Mouse (Mus musculus): ENCODE results near the gene Gm20425.
"Not testable (repeated sequence)": the region's sequence is repeated elsewhere in the genome, so short reads cannot be mapped to it uniquely, and the experiment has no call there.

The Gm20425 gene

DNA sequence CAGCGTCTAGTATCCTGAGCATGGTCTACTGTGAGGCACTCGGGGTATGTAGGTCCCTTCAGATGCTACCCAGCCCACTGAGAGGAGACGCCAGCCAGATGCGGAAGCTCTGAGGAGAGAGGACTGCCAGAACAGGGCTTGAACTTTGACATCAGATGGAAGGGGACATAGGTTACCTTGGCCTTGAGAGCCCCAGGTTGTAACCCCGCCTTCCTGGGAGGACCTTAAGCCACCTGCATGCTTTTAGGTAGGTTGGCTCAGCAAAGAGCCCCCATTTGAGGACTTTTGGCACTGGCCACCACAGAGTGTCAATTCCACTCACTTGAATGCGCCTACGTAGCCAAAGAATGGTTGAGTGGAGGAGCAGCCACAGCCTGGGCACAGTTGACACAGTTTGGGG lies 5.4 kb downstream of the Gm20425 start:
- in situ Hi-C loops (cut with MboI, MseI), result loop anchor here (5.0 kb wide), 1 partner anchor 68 kb away; no protein-coding TSS in a partner anchor

DNA sequence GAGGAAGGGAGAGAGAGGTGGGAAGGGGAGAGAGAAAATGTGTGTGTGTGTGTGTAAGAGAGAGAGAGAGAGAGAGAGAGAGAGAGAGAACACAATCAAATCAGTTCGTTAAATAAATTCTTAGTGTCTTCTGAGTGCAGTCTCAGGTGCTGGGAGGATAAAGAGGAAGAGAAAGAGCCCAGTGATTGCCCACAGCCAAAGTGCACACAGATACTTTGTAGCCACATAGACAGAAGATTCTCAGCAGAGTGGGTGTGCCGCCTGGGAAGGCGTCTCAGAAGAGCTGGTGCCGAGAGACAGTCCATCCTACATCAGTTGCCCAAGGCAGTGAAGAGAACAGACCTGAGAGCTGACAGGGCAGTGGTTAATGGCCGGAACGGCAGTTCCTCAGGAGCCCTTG lies 15.8 kb downstream of the Gm20425 start:
- in situ Hi-C loops (cut with MboI, MseI), result no loop called here

DNA sequence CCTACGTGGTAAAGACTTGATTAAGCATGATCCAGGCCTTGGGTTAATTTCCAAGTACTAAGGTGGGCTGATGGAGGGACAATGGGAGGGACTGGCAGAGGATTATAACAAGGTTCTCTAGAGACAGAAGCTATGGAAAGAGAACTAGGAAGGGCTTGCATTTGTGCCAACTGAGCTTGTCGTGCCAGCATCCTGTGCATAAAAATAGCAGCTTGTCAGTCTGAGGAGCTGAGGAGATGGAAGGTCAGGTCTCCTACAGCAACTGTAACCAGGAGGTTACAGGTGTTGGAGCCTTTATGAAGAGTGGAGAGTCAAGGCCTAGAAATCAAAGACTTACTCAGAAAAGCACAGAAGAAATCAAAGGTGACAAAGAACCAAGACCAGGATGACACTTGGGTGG lies 16.5 kb downstream of the Gm20425 start:
- in situ Hi-C loops (cut with MboI, MseI), result no loop called here

DNA sequence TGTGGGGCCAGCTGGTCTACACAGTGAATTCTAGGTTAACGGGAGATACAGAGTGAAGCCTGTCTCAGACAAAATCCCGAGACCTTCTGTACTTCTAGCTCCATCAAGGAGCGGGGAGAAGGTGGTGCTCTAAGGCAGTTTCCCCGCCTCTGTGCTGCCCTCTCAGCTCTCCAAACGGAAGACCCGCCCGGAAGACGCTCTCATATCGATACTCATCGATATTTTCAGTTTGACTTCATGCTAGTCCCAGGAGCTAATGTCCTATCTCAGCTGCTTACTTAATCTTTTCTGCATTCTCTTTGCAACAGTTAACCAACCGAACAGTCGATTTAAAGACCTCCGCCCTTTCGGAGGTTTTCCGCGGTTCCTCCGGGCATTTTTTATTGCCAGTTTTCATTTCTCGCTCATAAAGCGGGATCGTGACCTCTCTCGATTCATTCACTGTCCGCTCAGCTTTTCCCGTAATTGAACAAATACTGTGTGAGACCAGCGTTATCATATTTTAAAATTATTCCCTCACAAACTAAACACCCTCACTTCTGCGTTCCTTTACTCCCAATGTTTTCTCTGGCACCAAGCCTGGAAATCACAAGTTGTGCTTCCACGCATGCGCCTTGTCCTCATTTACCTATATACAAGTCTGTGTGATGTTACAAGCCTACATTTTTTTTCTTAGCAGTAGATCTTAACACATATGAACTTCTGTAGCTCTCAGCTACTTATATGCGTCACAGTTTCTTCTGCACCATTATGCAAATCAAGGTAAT lies 17.3 kb downstream of the Gm20425 start:
- in situ Hi-C loops (cut with MboI, MseI), result no loop called here

DNA sequence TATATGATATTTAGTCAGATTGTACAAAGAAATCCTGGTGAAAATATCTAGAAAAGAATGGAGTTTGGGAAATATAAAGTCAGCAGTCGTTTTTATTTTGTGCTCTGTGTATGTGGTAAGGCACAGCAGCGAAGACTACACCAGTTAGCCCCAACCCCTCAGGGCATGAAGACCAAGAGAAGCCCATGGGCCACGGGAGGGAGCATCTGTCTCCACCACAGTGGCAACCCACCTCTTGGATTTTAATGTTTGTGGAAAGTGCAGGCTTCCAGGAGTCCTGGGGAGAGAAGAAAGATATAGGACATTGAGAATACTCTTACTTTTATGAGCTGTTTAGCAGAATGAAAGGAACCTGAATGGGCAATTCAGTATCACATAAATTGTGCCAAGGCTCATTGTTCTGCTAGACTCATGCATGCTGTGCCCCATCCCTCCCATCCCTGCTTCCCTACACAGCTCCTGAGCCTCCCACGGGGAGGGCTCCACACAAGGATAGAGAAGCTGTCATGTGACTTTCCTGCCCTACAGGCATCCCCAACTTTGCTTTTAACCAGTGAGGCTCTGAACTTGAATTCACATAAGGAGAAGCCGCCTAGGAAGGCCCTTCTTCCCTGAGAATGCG lies 21.2 kb downstream of the Gm20425 start:
- in situ Hi-C loops (cut with MboI, MseI), result loop anchor here (10.0 kb wide), 1 partner anchor 96 kb away; the partner anchor contains the start of genes 1300017J02Rik and Topbp1

DNA sequence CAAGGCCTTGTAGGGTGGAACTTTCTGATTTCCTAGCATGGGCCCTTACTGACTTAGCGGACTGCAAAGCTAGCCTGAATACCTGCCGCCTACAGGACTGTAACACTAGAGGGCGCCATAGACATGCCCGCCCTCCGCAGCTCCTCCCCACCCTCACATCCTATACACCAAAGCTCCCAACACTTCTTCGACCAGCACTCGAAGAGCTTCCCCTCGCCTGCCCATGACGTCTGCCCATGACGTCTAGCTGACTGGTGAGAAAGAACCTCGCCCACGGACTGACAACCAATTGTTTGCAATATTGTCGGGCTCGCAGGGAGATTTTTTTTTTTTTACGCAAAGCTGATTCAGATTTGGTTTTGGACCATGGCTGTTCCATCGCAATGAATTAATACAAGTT lies 22.3 kb downstream of the Gm20425 start:
- in situ Hi-C loops (cut with MboI, MseI), result loop anchor here (10.0 kb wide), 1 partner anchor 97 kb away; the partner anchor contains the start of genes 1300017J02Rik and Topbp1

DNA sequence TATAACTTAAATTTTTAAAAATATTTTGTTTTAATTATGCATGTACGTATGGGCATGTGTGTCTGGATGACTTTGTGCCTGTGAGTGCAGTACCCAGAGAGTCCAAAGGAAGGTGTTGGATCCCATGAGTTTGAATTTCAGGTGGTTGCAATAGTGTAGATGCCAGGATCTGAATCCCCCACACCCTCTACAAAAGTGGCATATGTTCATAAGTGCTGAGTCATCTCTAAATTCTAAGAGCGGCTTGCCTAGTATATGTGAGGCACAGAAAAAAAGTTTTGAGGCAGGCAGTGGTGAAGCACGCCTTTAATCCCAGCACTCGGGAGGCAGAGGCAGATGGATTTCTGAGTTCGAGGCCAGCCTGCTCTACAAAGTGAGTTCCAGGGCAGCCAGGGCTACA lies 24.3 kb downstream of the Gm20425 start:
- in situ Hi-C loops (cut with MboI, MseI), result loop anchor here (10.0 kb wide), 1 partner anchor 99 kb away; the partner anchor contains the start of genes 1300017J02Rik and Topbp1

DNA sequence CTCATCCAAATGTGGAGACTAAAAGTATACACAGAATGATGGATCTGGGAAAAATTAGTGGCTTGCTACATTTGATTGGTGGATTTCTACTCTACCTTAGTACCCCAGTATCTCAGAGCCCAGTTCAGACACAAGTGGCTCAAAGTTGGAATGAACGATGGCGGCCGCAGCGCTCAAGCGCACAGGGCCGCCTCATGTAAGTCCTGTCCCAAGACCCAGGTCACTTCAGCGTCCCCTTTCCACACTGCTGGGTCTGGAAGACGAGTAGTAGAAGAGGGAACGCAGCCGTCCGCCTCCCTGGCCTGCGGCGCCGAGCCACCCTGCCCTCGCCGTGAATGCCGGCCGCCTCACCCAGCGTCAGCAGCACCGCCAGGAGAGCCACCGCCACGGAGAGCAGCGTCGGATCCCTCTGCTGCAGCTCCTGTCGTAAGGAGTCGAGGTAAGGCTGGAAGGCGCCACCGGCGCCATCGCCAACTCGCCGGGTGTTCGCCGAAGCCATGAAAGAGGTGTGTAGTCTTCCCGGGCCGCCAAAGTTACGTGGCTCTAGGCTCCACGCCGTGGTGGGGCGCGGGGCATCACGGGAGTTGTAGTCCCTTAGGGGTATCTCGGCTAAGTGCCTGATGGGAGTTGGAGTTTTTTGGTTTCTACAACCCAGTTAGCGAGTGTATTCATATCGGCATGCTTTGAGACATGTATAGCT lies 28.4 kb downstream of the Gm20425 start, which contains the start of gene Srprb:
Srprb (minus strand) TSS at position 577 of the 700 bp plus-strand sequence.
- in situ Hi-C loops (cut with MboI, MseI), result loop anchor here (5.0 to 10.0 kb wide), 2 partner anchors 89 to 103 kb away; partner anchors contain the start of genes 1300017J02Rik, Rab6b and Topbp1

DNA sequence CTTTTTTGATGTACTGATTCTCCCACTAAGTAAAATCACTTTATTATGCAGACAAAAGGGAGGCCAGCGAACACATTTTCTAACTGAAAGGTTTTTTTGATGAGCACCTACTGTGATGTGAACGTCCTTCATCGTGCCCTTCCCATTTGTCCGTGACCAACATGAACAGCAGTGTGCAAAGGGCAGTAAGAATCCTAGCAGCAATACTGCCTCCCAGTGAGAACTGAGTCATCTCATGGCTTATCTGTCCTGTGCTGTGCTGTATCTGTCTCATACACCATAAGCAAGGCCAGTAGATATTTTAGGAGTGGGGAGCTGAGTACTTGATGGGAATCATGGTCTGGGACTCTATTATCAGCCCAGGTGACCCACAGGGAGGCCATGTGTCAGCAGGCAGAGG lies 41.7 kb downstream of the Gm20425 start:
- in situ Hi-C loops (cut with MboI, MseI), result no loop called here

DNA sequence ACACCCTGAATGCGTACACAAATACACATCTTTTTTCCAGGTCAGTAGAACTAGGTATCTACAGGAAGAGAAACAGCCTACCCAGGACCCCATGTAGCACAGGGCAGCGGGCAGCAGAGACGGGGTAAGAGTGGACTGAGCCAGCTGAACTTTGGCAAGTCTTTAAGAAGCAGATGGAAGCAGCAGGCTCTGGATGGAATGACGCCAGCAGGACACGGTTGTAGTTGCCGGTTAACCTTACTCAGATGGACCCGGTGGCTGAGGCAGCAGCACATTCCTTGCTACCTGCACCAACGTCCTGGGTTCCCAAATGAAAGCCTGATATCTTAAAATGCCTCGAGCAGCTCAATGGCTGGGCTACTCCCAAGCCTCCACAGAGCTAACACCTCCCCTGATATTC lies 43.4 kb downstream of the Gm20425 start:
- in situ Hi-C loops (cut with MboI, MseI), result no loop called here

DNA sequence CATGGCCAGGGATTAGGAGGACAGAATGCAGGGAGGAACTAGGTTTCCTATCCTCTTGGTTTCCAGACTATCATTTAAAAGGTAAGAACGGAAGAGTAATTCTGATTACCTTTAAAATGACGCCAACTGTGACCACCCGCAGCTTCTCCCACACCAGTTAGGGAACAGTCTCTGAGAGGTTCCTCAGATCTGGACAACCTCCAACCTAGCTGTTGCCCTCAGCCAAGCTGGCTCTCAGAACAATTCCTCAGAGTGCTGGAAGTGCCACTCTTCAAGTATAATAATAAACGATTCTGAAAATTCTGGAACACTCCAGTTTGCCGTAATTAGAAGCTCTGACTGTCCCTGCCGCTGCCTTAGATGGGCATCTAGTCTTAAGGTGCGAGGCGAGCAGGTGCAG lies 44.2 kb downstream of the Gm20425 start:
- in situ Hi-C loops (cut with MboI, MseI), result no loop called here

DNA sequence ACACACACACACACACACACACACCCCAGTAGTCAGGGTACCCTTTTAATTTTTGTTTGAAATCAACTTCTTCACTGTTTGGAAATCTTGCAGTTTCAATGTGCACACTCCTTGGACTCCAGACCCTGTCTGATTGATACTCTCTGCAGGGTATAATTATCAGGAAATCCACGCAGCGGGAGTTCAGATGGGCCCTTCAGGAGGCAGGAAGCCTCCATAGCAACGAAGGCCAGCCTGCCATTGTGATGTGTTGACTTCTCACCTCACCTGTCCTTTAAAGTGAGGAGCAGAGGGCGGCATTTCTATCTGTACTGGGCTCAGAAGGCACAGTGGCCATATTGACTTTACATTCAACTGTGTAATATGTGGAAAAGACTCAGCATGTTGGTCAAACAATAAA lies 45.3 kb downstream of the Gm20425 start:
- in situ Hi-C loops (cut with MboI, MseI), result no loop called here

DNA sequence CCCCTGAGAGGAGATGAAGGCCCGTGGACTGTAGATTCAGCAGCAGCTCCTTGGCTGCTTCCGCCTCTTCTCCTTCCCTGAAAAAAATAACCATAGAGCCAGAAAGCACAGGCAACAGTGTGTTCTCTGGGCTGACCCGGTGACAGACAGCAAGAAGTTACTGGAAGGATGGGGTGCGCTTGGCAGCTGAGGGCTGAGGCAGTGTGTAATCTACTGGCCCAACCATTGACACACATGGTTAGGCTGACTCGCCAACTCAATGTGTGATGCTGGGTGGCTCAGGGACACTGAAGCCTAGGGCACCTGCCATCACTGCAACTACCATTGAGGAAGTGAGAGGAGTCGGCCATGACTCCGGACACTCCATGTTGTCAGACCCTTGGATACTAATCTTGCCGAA lies 48.2 kb downstream of the Gm20425 start:
- in situ Hi-C loops (cut with MboI, MseI), result no loop called here

DNA sequence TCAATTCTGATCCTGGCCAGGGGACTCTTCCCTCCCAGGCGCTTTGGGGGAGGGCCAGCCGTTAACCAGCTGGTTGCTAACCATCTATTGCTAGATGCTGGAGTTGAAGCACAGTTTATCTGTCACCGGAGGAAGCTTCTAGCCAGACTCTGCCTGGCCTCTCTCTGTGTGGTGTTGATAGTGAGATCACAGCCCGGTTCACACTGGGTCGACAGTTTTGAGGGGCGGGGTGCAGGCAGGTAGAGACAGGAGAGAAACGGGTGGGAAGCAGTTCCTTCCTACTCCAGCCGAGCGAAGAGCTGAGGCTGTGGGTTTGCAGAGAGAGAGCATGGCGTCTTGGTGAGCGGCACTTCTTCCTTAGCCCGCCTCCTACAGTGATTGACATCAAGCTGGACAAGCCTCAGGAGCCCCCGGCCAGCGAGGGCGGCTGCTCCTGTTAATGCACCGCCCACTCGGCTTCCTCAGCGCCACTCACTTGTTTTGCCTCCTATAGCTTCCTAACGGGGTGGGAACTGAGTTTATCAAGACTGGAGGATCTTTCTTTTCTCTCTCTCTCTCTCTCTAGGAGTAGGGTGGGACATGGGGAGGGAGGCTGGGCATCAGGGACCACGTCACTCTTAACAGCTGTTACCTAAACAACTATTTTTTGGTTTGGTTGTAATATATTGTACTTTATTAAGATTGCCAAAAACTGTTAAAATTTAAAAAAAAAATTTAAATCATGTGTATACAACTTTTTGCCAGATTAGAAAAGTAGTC lies 49.1 kb downstream of the Gm20425 start:
- in situ Hi-C loops (cut with MboI, MseI), result no loop called here

DNA sequence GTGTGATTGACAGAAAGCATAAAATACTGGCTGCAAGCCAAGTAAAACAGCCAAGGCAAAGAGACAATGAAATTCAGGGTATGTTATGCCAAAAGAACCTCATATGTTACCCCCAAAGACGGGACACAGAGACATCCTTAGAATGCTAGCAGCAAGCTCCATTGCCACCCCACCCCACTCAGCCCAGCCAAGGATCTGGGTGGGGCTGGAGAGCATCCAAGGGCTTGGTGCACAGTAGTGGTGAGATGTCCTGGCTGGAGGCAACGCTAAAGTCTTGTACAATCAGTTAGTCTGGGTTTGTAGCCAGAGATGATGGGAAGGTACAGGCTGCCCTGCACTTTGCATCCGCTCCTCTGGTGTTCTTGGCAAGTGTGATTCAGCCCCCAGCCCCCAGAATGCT lies 49.8 kb downstream of the Gm20425 start:
- in situ Hi-C loops (cut with MboI, MseI), result no loop called here

DNA sequence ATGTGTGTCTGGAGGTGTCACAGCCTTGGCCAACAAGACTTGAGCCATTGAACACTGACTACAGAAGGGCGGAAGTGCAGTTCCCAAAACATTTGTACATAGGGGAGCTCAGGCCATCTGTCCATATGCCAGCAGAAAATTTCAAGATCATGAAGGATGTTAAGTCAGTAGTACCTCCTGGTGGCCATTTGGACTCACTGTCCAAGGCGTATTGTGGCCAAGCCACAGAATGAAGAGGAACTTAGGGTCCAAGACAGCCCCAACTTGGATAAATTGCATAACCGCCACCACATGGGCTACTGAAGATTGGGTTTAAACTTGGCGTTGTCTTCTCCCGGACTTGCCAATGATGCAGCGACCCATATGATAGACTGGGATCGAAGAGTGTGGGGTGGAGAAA lies 54.4 kb downstream of the Gm20425 start:
- in situ Hi-C loops (cut with MboI, MseI), result no loop called here

DNA sequence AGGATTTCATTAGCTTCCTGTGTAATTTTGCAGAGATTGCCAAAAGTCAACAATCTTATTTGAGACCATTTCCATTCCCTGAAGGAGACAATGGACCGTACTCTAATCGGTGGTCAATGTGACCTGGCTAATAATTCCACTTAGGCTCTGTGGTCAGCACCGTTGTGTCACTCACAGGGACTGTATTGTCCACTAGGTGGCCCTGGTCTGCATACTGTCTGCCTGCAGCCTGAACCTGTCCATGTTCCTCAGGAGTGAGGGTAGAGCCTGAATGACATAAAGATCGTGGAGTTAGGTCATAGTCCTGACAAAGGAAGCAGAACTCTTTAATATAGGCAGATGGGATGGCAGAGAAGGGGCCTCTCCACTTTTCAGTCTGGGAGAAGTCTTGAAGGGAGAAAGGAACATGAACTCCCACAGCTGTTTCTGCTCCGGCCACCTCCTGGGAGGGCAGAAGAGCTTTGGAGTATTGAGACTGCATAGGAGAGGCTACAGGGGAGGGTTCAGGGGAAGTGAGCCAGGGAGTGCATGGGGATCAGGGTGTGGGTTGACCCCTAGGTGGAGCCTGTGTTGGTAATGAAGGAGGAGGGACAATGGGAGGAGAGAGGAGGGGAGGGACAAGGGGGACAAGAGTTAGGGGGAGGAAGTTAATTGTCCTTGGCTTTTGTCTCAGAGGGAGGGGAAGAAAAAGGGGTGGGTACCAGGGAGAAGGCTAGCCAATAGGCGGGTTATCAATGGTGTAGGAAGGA lies 55.2 kb downstream of the Gm20425 start:
- in situ Hi-C loops (cut with MboI, MseI), result no loop called here

DNA sequence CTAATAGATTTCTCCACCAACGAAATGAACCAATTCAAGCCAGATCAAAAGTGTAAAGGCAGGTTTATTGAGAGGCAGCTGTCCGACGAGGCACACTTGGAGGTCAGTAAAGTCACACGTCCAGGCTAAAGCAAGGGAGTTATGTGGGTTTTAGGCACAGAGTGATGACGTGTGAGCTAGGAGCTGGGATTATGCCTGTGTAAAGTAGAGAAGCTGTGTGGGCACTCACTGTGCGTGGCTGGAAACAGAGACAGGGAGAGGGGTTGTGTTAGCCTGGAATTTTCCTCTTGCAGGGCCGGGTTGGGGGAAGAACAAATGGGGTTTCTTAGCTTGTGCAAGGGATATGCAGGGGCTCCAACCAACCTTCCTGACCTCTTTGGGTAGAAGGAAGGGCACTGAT lies 61.3 kb downstream of the Gm20425 start:
- in situ Hi-C loops (cut with MboI, MseI), result no loop called here

DNA sequence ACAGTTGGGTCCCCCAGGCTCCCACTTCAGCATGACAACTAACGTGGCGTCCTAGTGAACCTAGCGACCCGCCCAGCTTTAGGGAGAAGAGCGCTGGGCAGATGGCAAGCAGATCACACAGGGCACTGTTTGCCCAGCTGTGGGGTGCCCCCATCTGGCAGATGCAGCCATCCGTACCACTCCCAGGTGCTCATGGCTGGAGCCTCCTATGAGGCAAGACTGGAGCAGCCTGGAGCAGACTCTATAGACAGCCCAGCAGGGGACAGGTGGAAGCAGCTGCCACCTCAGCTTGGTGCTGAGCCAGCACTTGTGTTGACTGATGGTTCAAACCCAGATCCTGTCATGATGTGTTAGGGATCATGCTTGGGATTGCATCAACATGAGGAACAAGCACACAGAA lies 62.1 kb downstream of the Gm20425 start:
- in situ Hi-C loops (cut with MboI, MseI), result no loop called here

DNA sequence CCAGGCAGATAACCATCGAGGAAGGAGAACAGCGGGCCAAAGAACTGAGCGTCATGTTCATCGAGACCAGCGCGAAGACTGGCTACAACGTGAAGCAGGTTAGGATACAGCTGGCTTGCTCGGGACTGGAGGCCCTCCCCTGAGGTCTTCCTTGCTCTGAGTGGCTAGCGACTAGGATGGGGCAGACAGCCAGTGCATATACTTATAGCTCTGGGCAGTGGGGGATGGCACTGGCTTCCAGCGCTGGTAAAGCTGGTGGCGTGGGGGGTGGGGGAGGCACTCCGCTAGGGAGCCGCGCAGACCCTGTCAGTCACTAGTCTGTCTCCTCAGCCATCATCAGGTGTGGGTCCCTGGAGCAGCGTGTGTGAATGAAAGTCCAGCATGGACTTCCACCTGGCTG lies 66.3 kb downstream of the Gm20425 start:
- in situ Hi-C loops (cut with MboI, MseI), result no loop called here

DNA sequence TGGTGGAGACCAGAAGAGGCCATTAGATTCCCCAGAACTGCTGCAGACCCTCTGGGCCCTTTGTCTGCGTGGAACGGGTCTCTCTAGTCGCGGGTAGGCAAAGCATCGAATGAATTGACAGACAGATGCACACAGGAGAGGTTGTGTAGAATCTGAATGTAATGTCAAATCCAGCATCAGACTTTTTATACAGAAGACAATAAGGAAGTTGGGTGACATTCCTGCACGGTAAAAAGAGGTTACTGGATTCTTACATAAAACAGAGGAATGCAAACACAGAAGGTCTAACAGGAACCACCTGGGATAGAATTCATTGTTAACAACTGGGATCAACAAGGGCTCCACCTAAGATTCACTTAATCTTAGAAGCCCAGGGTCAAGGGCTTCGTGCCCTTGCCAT lies 74.9 kb downstream of the Gm20425 start:
- in situ Hi-C loops (cut with MboI, MseI), result not testable (repeated sequence)

All from T-helper 2 cell (primary cell).